Mouse (Mus musculus): ENCODE results near the gene Alox12. TPM values are rescaled to one million over a fixed set of nuclear protein-coding genes. Genes with fewer than 3 reads are reported as not detected.

Gene Alox12
- polyA plus RNA-seq, 1 experiment from 2014 or later: 3.8 TPM

- WGBS: 82% methylated on average over 7 of the region's 7 CpGs
- TF ChIP-seq CTCF (IDR thresholded peaks at IDR 0.05; ENCODE audit: low read depth): no peak
- DNase-seq (ENCODE audit: low spot score) (no peak), ATAC-seq (replicated peaks; ENCODE audit: low FRiP score, low read depth) (no peak)
- no peaks in the 10 kb centered on the region for H3K4me1 ChIP-seq (replicated peaks; ENCODE audit: insufficient read depth, low read length)
- H3K9ac ChIP-seq (ENCODE audit: low read depth, low read length): no peak overlapping the region
- H3K36me3 ChIP-seq (ENCODE audit: insufficient read depth, low read length): no peaks in the 10 kb centered on the region
- no peaks in the 10 kb centered on the region for H3K27me3 ChIP-seq (ENCODE audit: insufficient read depth, low read length)
- H3K9me3 ChIP-seq (replicated peaks; ENCODE audit: low read length): no peaks in the 10 kb centered on the region
- no peak overlapping the region for H3K27ac ChIP-seq
- no peak overlapping the region for H3K4me2 ChIP-seq (ENCODE audit: low read length)
- H3K4me3 ChIP-seq (replicated peaks; ENCODE audit: low read depth, low read length): no peak overlapping the region
These were observed 16.5 kb upstream of the Alox12 start for GRCm38 (mm10) chr11:70271641-70272040.

- Histone ChIP-seq H3K27me3 (ENCODE audit: insufficient read depth, low read length) (no peaks in the 10 kb centered on the region), H3K9ac (ENCODE audit: low read depth, low read length) (no peak overlapping the region), H3K27ac (no peak overlapping the region), H3K9me3 (replicated peaks; ENCODE audit: low read length) (no peaks in the 10 kb centered on the region), H3K4me2 (ENCODE audit: low read length) (no peak overlapping the region), H3K4me1 (replicated peaks; ENCODE audit: insufficient read depth, low read length) (no peaks in the 10 kb centered on the region), H3K36me3 (ENCODE audit: insufficient read depth, low read length) (no peaks in the 10 kb centered on the region), H3K4me3 (replicated peaks; ENCODE audit: low read depth, low read length) (no peak overlapping the region)
- 81% methylated on average over 1 of the region's 1 CpGs for WGBS
- no peak for ATAC-seq (replicated peaks; ENCODE audit: low FRiP score, low read depth)
- TF ChIP-seq CTCF (IDR thresholded peaks at IDR 0.05; ENCODE audit: low read depth): no peak
- DNase-seq (ENCODE audit: low spot score): no peak
These were observed 11.3 kb upstream of the Alox12 start for GRCm38 (mm10) chr11:70266405-70266804.

GRCm38 (mm10) chr11:70265819-70266218, 10.7 kb upstream of the Alox12 start:
- no peak overlapping the region for H3K27ac ChIP-seq
- H3K9ac ChIP-seq (ENCODE audit: low read depth, low read length): no peak overlapping the region
- H3K27me3 ChIP-seq (ENCODE audit: insufficient read depth, low read length): no peaks in the 10 kb centered on the region
- DNase-seq (ENCODE audit: low spot score): no peak
- no peak overlapping the region for H3K4me3 ChIP-seq (replicated peaks; ENCODE audit: low read depth, low read length)
- H3K36me3 ChIP-seq (ENCODE audit: insufficient read depth, low read length): no peaks in the 10 kb centered on the region
- TF ChIP-seq CTCF (IDR thresholded peaks at IDR 0.05; ENCODE audit: low read depth): no peak
- no peaks in the 10 kb centered on the region for H3K4me1 ChIP-seq (replicated peaks; ENCODE audit: insufficient read depth, low read length)
- no peak for ATAC-seq (replicated peaks; ENCODE audit: low FRiP score, low read depth)
- WGBS: 58% methylated on average over 4 of the region's 4 CpGs
- H3K9me3 ChIP-seq (replicated peaks; ENCODE audit: low read length): no peaks in the 10 kb centered on the region
- H3K4me2 ChIP-seq (ENCODE audit: low read length): no peak overlapping the region

- WGBS: 55% methylated on average over 3 of the region's 3 CpGs
These were observed 10.1 kb upstream of the Alox12 start for GRCm38 (mm10) chr11:70265252-70265651.

GRCm38 (mm10) chr11:70259035-70259434, 3.9 kb upstream of the Alox12 start:
- DNase-seq (ENCODE audit: low spot score): no peak
- H3K27me3 ChIP-seq (ENCODE audit: insufficient read depth, low read length): 0 out of 2 replicates have a peak, but pooled peaks cover 3% of the 10 kb centered on the region
- no peak for ATAC-seq (replicated peaks; ENCODE audit: low FRiP score, low read depth)
- WGBS: 83% methylated on average over 4 of the region's 4 CpGs
- no peak overlapping the region for H3K9ac ChIP-seq (ENCODE audit: low read depth, low read length)
- no peak overlapping the region for H3K4me3 ChIP-seq (replicated peaks; ENCODE audit: low read depth, low read length)
- no peak for TF ChIP-seq CTCF (IDR thresholded peaks at IDR 0.05; ENCODE audit: low read depth)
- H3K36me3 ChIP-seq (ENCODE audit: insufficient read depth, low read length): no peaks in the 10 kb centered on the region
- no peak overlapping the region for H3K27ac ChIP-seq
- H3K9me3 ChIP-seq (replicated peaks; ENCODE audit: low read length): no peaks in the 10 kb centered on the region
- no peak overlapping the region for H3K4me2 ChIP-seq (ENCODE audit: low read length)
- H3K4me1 ChIP-seq (replicated peaks; ENCODE audit: insufficient read depth, low read length): 0 out of 2 replicates have a peak, but pooled peaks cover 2% of the 10 kb centered on the region

More at GRCm38 (mm10) chr11:70265252-70265651, 10.1 kb upstream of the Alox12 start:
- DNase-seq (ENCODE audit: low spot score) (no peak), ATAC-seq (replicated peaks; ENCODE audit: low FRiP score, low read depth) (no peak)
- Histone ChIP-seq H3K27ac (no peak overlapping the region), H3K4me1 (replicated peaks; ENCODE audit: insufficient read depth, low read length) (no peaks in the 10 kb centered on the region), H3K36me3 (ENCODE audit: insufficient read depth, low read length) (no peaks in the 10 kb centered on the region), H3K9ac (ENCODE audit: low read depth, low read length) (no peak overlapping the region), H3K4me3 (replicated peaks; ENCODE audit: low read depth, low read length) (no peak overlapping the region), H3K9me3 (replicated peaks; ENCODE audit: low read length) (no peaks in the 10 kb centered on the region), H3K27me3 (ENCODE audit: insufficient read depth, low read length) (no peaks in the 10 kb centered on the region), H3K4me2 (ENCODE audit: low read length) (no peak overlapping the region)
- no peak for TF ChIP-seq CTCF (IDR thresholded peaks at IDR 0.05; ENCODE audit: low read depth)

GRCm38 (mm10) chr11:70254337-70254736, 816 bp downstream of the Alox12 start:
- Histone ChIP-seq H3K9me3 (replicated peaks; ENCODE audit: low read length) (no peaks in the 10 kb centered on the region), H3K4me3 (replicated peaks; ENCODE audit: low read depth, low read length) (peak overlapping the region; percentile 33), H3K4me1 (replicated peaks; ENCODE audit: insufficient read depth, low read length) (0 out of 2 replicates have a peak, but pooled peaks cover 2% of the 10 kb centered on the region), H3K27me3 (ENCODE audit: insufficient read depth, low read length) (0 out of 2 replicates have a peak, but pooled peaks cover 14% of the 10 kb centered on the region), H3K27ac (0 out of 2 replicates have a peak overlapping the region, but pooled peaks have one; percentile 2), H3K36me3 (ENCODE audit: insufficient read depth, low read length) (no peaks in the 10 kb centered on the region), H3K4me2 (ENCODE audit: low read length) (peak overlapping the region; percentile 61), H3K9ac (ENCODE audit: low read depth, low read length) (no peak overlapping the region)
- ATAC-seq (replicated peaks; ENCODE audit: low FRiP score, low read depth) (no peak), DNase-seq (ENCODE audit: low spot score) (no peak)
- TF ChIP-seq CTCF (IDR thresholded peaks at IDR 0.05; ENCODE audit: low read depth): no peak
- WGBS: 3% methylated on average over 18 of the region's 18 CpGs

GRCm38 (mm10) chr11:70251853-70252252, 3.3 kb downstream of the Alox12 start:
- Histone ChIP-seq H3K27ac (no peak overlapping the region), H3K4me3 (replicated peaks; ENCODE audit: low read depth, low read length) (no peak overlapping the region), H3K36me3 (ENCODE audit: insufficient read depth, low read length) (no peaks in the 10 kb centered on the region), H3K9ac (ENCODE audit: low read depth, low read length) (no peak overlapping the region), H3K27me3 (ENCODE audit: insufficient read depth, low read length) (0 out of 2 replicates have a peak, but pooled peaks cover 14% of the 10 kb centered on the region), H3K9me3 (replicated peaks; ENCODE audit: low read length) (no peaks in the 10 kb centered on the region), H3K4me1 (replicated peaks; ENCODE audit: insufficient read depth, low read length) (0 out of 2 replicates have a peak, but pooled peaks cover 2% of the 10 kb centered on the region), H3K4me2 (ENCODE audit: low read length) (no peak overlapping the region)
- WGBS: 71% methylated on average over 8 of the region's 8 CpGs
- no peak for TF ChIP-seq CTCF (IDR thresholded peaks at IDR 0.05; ENCODE audit: low read depth)
- DNase-seq (ENCODE audit: low spot score): no peak
- ATAC-seq (replicated peaks; ENCODE audit: low FRiP score, low read depth): no peak

Measured in kidney, postnatal 0 days (tissue).